Comparison of ENCODE assay signal across 13 mouse cellular contexts in genomic region chr1:161025410-161026210, GRCm38 (mm10). TPM values are rescaled to one million over a fixed set of nuclear protein-coding genes. Genes with fewer than 3 reads are reported as not detected.
DNase-seq lines count a peak whose midpoint lies in the region; ATAC-seq and TF ChIP-seq lines count a peak whose summit lies in the region.
"Had no signal": no experiment of that assay in that cellular context is flagged by ENCODE, and none has a peak within 500 bp of the region (broad histone marks: within the 10 kb centered on the region; RNA-seq: fewer than 3 reads in every experiment).

No protein-coding gene starts in this region.

- H3K9me3 ChIP-seq in kidney, embryonic 16.5 days (ENCODE audit: low read length), result no peaks in the 10 kb centered on the region
- no peaks in the 10 kb centered on the region for H3K9me3 ChIP-seq in embryonic facial prominence, embryonic 14.5 days (ENCODE audit: control insufficient read depth, low read length)
- no peaks in the 10 kb centered on the region for H3K9me3 ChIP-seq in lung, postnatal 0 days (ENCODE audit: low read length)
- no peaks in the 10 kb centered on the region for H3K9me3 ChIP-seq in hindbrain, embryonic 13.5 days
- H3K9me3 ChIP-seq: hindbrain, embryonic 10.5 days; limb, embryonic 12.5 days had no signal

- H3K27ac ChIP-seq in kidney, embryonic 16.5 days (ENCODE audit: low read length), result no peak overlapping the region
- peak overlapping the region; percentile 54; the same call in 1 of the 2 replicates for H3K27ac ChIP-seq in embryonic facial prominence, embryonic 14.5 days (replicated peaks; ENCODE audit: low read depth, low read length)
- H3K27ac ChIP-seq in lung, postnatal 0 days (ENCODE audit: low read length), result peak overlapping the region; percentile 2; the same call in 1 of the 2 replicates
- H3K27ac ChIP-seq in hindbrain, embryonic 13.5 days, result no peak overlapping the region
- H3K27ac ChIP-seq: hindbrain, embryonic 10.5 days; limb, embryonic 12.5 days had no signal

- H3K4me3 ChIP-seq in kidney, embryonic 16.5 days (ENCODE audit: low read length), result no peak overlapping the region
- no peak overlapping the region for H3K4me3 ChIP-seq in embryonic facial prominence, embryonic 14.5 days (ENCODE audit: low read depth, low read length)
- H3K4me3 ChIP-seq in lung, postnatal 0 days (ENCODE audit: low read depth, low read length), result no peak overlapping the region
- no peak overlapping the region for H3K4me3 ChIP-seq in hindbrain, embryonic 13.5 days
- H3K4me3 ChIP-seq: hindbrain, embryonic 10.5 days; limb, embryonic 12.5 days had no signal

- no peak for DNase-seq in frontal cortex, postnatal 36 days (ENCODE audit: low spot score in 2 of 2)
- DNase-seq in kidney, postnatal 14 days, result peak; percentile 38
- DNase-seq in embryonic facial prominence, embryonic 14.5 days (ENCODE audit: low spot score), result peak; percentile 92
- DNase-seq in lung, postnatal 0 days (ENCODE audit: low spot score), result peak; percentile 73
- DNase-seq in layer of hippocampus, postnatal 10 days (ENCODE audit: low spot score in 2 of 2), result no peak
- DNase-seq: cerebellum, postnatal 14 days; kidney, postnatal 36 days; liver, postnatal 0 days had no signal

- no peak overlapping the region for H3K9ac ChIP-seq in kidney, embryonic 16.5 days (replicated peaks; ENCODE audit: low read length)
- no peak overlapping the region for H3K9ac ChIP-seq in embryonic facial prominence, embryonic 14.5 days (ENCODE audit: low read depth, low read length)
- no peak overlapping the region for H3K9ac ChIP-seq in lung, postnatal 0 days (replicated peaks; ENCODE audit: low read depth)
- H3K9ac ChIP-seq in hindbrain, embryonic 13.5 days, result no peak overlapping the region
- H3K9ac ChIP-seq: limb, embryonic 12.5 days; liver, postnatal 0 days had no signal

- H3K4me1 ChIP-seq in kidney, embryonic 16.5 days (ENCODE audit: insufficient read depth, low read length), result no peaks in the 10 kb centered on the region
- 0 out of 2 replicates have a peak, but pooled peaks cover 3% of the 10 kb centered on the region for H3K4me1 ChIP-seq in embryonic facial prominence, embryonic 14.5 days (ENCODE audit: control insufficient read depth, insufficient read depth, low read length)
- H3K4me1 ChIP-seq in lung, postnatal 0 days (ENCODE audit: insufficient read depth, low read depth, low read length), result no peaks in the 10 kb centered on the region
- H3K4me1 ChIP-seq in hindbrain, embryonic 13.5 days (replicated peaks), result no peaks in the 10 kb centered on the region
- H3K4me1 ChIP-seq: hindbrain, embryonic 10.5 days; limb, embryonic 12.5 days had no signal

- peak; percentile 41; the same call in 1 of the 2 replicates for ATAC-seq in frontal cortex, adult (ENCODE audit: low TSS enrichment)
- no peak for ATAC-seq in kidney, embryonic 16.5 days (ENCODE audit: low FRiP score, low TSS enrichment)
- ATAC-seq in embryonic facial prominence, embryonic 14.5 days (ENCODE audit: low read depth), result peak; percentile 70
- ATAC-seq in lung, postnatal 0 days, result peak; percentile 68
- ATAC-seq in hindbrain, embryonic 13.5 days (ENCODE audit: low FRiP score), result no peak
- ATAC-seq: liver, postnatal 0 days had no signal

- TF ChIP-seq EP300 in lung, postnatal 0 days (IDR thresholded peaks at IDR 0.05), result no peak

- TF ChIP-seq CTCF in lung, postnatal 0 days (IDR thresholded peaks at IDR 0.05), result no peak

- no peak overlapping the region for H3K4me2 ChIP-seq in kidney, embryonic 16.5 days (replicated peaks; ENCODE audit: low read depth, low read length)
- H3K4me2 ChIP-seq in embryonic facial prominence, embryonic 14.5 days (ENCODE audit: low read depth, low read length), result no peak overlapping the region
- H3K4me2 ChIP-seq in lung, postnatal 0 days (replicated peaks; ENCODE audit: low read depth, low read length), result no peak overlapping the region
- no peak overlapping the region for H3K4me2 ChIP-seq in hindbrain, embryonic 13.5 days
- H3K4me2 ChIP-seq: limb, embryonic 12.5 days had no signal

- H3K36me3 ChIP-seq in kidney, embryonic 16.5 days (ENCODE audit: insufficient read depth, low read length), result peaks cover 15% of the 10 kb centered on the region
- peaks cover 21% of the 10 kb centered on the region for H3K36me3 ChIP-seq in embryonic facial prominence, embryonic 14.5 days (ENCODE audit: control insufficient read depth, insufficient read depth, low read length)
- H3K36me3 ChIP-seq in lung, postnatal 0 days (ENCODE audit: insufficient read depth, low read length), result no peaks in the 10 kb centered on the region
- peaks cover 43% of the 10 kb centered on the region for H3K36me3 ChIP-seq in hindbrain, embryonic 13.5 days

- H3K27me3 ChIP-seq in kidney, embryonic 16.5 days (ENCODE audit: insufficient read depth, low read length), result no peaks in the 10 kb centered on the region
- no peaks in the 10 kb centered on the region for H3K27me3 ChIP-seq in embryonic facial prominence, embryonic 14.5 days (replicated peaks; ENCODE audit: control insufficient read depth, insufficient read depth, low read length)
- H3K27me3 ChIP-seq in lung, postnatal 0 days (replicated peaks; ENCODE audit: insufficient read depth, low read length), result no peaks in the 10 kb centered on the region
- no peaks in the 10 kb centered on the region for H3K27me3 ChIP-seq in hindbrain, embryonic 13.5 days
- H3K27me3 ChIP-seq: limb, embryonic 12.5 days had no signal

- WGBS in kidney, embryonic 16.5 days, result 78% methylated on average over 5 of the region's 5 CpGs
- WGBS in embryonic facial prominence, embryonic 14.5 days, result 49% methylated on average over 5 of the region's 5 CpGs
- WGBS in lung, postnatal 0 days, result 59% methylated on average over 5 of the region's 5 CpGs
- WGBS in hindbrain, embryonic 13.5 days, result 92% methylated on average over 5 of the region's 5 CpGs

RNA-seq across cellular contexts. Expression of gene Zbtb37, which starts 9.0 kb away (rescaled TPM):
- polyA plus RNA-seq in kidney, embryonic 16.5 days (2015; fragmentation: Nextera tagmentation; extraction: Ambion mirVana), result 7.8 and 8.8 TPM in 2 replicates
- polyA plus RNA-seq in embryonic facial prominence, embryonic 14.5 days (2014; fragmentation: Nextera tagmentation; extraction: Ambion mirVana), result 7.8 and 10.5 TPM in 2 replicates
- 4.5 and 6.4 TPM in 2 replicates for polyA plus RNA-seq in lung, postnatal 0 days (2015; fragmentation: Nextera tagmentation; extraction: Ambion mirVana)
- 10 to 100 TPM; 19.8 to 20.0 TPM for total RNA-seq in layer of hippocampus, postnatal 10 days (2021)
- 10.7 and 11.5 TPM in 2 replicates for polyA plus RNA-seq in hindbrain, embryonic 13.5 days (2015; fragmentation: Nextera tagmentation; extraction: Ambion mirVana)

RNA-seq across cellular contexts. Expression of gene Dars2, which starts 44.8 kb away (rescaled TPM):
- polyA plus RNA-seq in kidney, embryonic 16.5 days (2015; fragmentation: Nextera tagmentation; extraction: Ambion mirVana), result 37.8 and 40.2 TPM in 2 replicates
- polyA plus RNA-seq in embryonic facial prominence, embryonic 14.5 days (2014; fragmentation: Nextera tagmentation; extraction: Ambion mirVana), result 24.2 and 31.2 TPM in 2 replicates
- polyA plus RNA-seq in lung, postnatal 0 days (2015; fragmentation: Nextera tagmentation; extraction: Ambion mirVana), result 10.9 TPM in 2 replicates
- 10 to 100 TPM; 23.7 to 24.6 TPM for total RNA-seq in layer of hippocampus, postnatal 10 days (2021)
- polyA plus RNA-seq in hindbrain, embryonic 13.5 days (2015; fragmentation: Nextera tagmentation; extraction: Ambion mirVana), result 26.2 and 28.4 TPM in 2 replicates

RNA-seq across cellular contexts. Expression of gene Cenpl, which starts 44.9 kb away (rescaled TPM):
- 29.9 and 32.8 TPM in 2 replicates for polyA plus RNA-seq in kidney, embryonic 16.5 days (2015; fragmentation: Nextera tagmentation; extraction: Ambion mirVana)
- 22.6 and 25.6 TPM in 2 replicates for polyA plus RNA-seq in embryonic facial prominence, embryonic 14.5 days (2014; fragmentation: Nextera tagmentation; extraction: Ambion mirVana)
- 4.5 and 5.6 TPM in 2 replicates for polyA plus RNA-seq in lung, postnatal 0 days (2015; fragmentation: Nextera tagmentation; extraction: Ambion mirVana)
- 1 to 10 TPM; 2.9 to 4.3 TPM for total RNA-seq in layer of hippocampus, postnatal 10 days (2021)
- 13.1 and 13.2 TPM in 2 replicates for polyA plus RNA-seq in hindbrain, embryonic 13.5 days (2015; fragmentation: Nextera tagmentation; extraction: Ambion mirVana)

RNA-seq across cellular contexts. Expression of gene Serpinc1, which starts 47.2 kb away (rescaled TPM):
- 2.5 TPM in 2 replicates for polyA plus RNA-seq in kidney, embryonic 16.5 days (2015; fragmentation: Nextera tagmentation; extraction: Ambion mirVana)
- 1.9 and 2.6 TPM in 2 replicates for polyA plus RNA-seq in embryonic facial prominence, embryonic 14.5 days (2014; fragmentation: Nextera tagmentation; extraction: Ambion mirVana)
- 1.7 and 2.3 TPM in 2 replicates for polyA plus RNA-seq in lung, postnatal 0 days (2015; fragmentation: Nextera tagmentation; extraction: Ambion mirVana)
- total RNA-seq in layer of hippocampus, postnatal 10 days (2021), result under 1 TPM; 0.13 to 0.59 TPM
- polyA plus RNA-seq in hindbrain, embryonic 13.5 days (2015; fragmentation: Nextera tagmentation; extraction: Ambion mirVana), result 3.7 and 3.9 TPM in 2 replicates

Comparison
In these comparisons a context has a peak if more than half of its experiments do, and no peak if none do; other contexts are left out.
1. ATAC-seq: peak in frontal cortex, adult (single experiment), embryonic facial prominence, embryonic 14.5 days (single experiment) and lung, postnatal 0 days (single experiment); none in kidney, embryonic 16.5 days (single experiment) and hindbrain, embryonic 13.5 days (single experiment).
2. DNase-seq: peak in kidney, postnatal 14 days (single experiment), embryonic facial prominence, embryonic 14.5 days (single experiment) and lung, postnatal 0 days (single experiment); none in frontal cortex, postnatal 36 days (0 of 2) and layer of hippocampus, postnatal 10 days (0 of 2).
3. H3K27ac ChIP-seq: peak in embryonic facial prominence, embryonic 14.5 days (single experiment) and lung, postnatal 0 days (single experiment); none in kidney, embryonic 16.5 days (single experiment) and hindbrain, embryonic 13.5 days (single experiment).